Mouse (Mus musculus): ENCODE results near the gene Nudcd2. TPM values are rescaled to one million over a fixed set of nuclear protein-coding genes. Genes with fewer than 3 reads are reported as not detected.

Nudcd2 gene
- polyA plus RNA-seq, 1 experiment from 2014 or later, result 83.1 TPM

- Histone ChIP-seq H3K27ac (replicated peaks) (no peak overlapping the region), H3K4me1 (replicated peaks; ENCODE audit: control insufficient read depth, insufficient read depth) (no peaks in the 10 kb centered on the region), H3K9me3 (ENCODE audit: control insufficient read depth, low read length) (no peaks in the 10 kb centered on the region), H3K4me2 (replicated peaks; ENCODE audit: low read depth) (no peak overlapping the region), H3K27me3 (ENCODE audit: control insufficient read depth, insufficient read depth, low read length) (no peaks in the 10 kb centered on the region), H3K9ac (ENCODE audit: low read length) (no peak overlapping the region), H3K4me3 (ENCODE audit: low read depth, low read length) (no peak overlapping the region), H3K36me3 (ENCODE audit: control insufficient read depth, insufficient read depth, low read length) (0 out of 2 replicates have a peak, but pooled peaks cover 3% of the 10 kb centered on the region)
- WGBS, result 51% methylated on average over 2 of the region's 2 CpGs
- no peak for ATAC-seq (ENCODE audit: low FRiP score, low TSS enrichment)
- no peak for DNase-seq (ENCODE audit: low spot score)
- TF ChIP-seq CTCF (IDR thresholded peaks at IDR 0.05; ENCODE audit: low read depth) (no peak), EP300 (optimal IDR thresholded peaks at IDR 0.05) (no peak)
These were observed 14.2 kb downstream of the Nudcd2 start for GRCm38 (mm10) chr11:40747716-40748115.

- Histone ChIP-seq H3K4me2 (replicated peaks; ENCODE audit: low read depth) (peak overlapping the region; percentile 85), H3K4me1 (replicated peaks; ENCODE audit: control insufficient read depth, insufficient read depth) (no peaks in the 10 kb centered on the region), H3K27me3 (ENCODE audit: control insufficient read depth, insufficient read depth, low read length) (no peaks in the 10 kb centered on the region), H3K27ac (replicated peaks) (no peak overlapping the region), H3K9ac (ENCODE audit: low read length) (no peak overlapping the region), H3K4me3 (ENCODE audit: low read depth, low read length) (no peak overlapping the region; the same call in 1 of the 2 replicates), H3K9me3 (ENCODE audit: control insufficient read depth, low read length) (no peaks in the 10 kb centered on the region), H3K36me3 (ENCODE audit: control insufficient read depth, insufficient read depth, low read length) (0 out of 2 replicates have a peak, but pooled peaks cover 3% of the 10 kb centered on the region)
- WGBS, result 47% methylated on average over 6 of the region's 6 CpGs
- DNase-seq (ENCODE audit: low spot score) (no peak), ATAC-seq (ENCODE audit: low FRiP score, low TSS enrichment) (no peak)
- no peak for TF ChIP-seq CTCF (IDR thresholded peaks at IDR 0.05; ENCODE audit: low read depth)
- no peak for TF ChIP-seq EP300 (optimal IDR thresholded peaks at IDR 0.05)
These were observed 20.4 kb downstream of the Nudcd2 start for GRCm38 (mm10) chr11:40753836-40754235.

- peak overlapping the region; percentile 85 for H3K4me2 ChIP-seq (replicated peaks; ENCODE audit: low read depth)
- TF ChIP-seq CTCF (IDR thresholded peaks at IDR 0.05; ENCODE audit: low read depth) (no peak), EP300 (optimal IDR thresholded peaks at IDR 0.05) (no peak)
- no peaks in the 10 kb centered on the region for H3K4me1 ChIP-seq (replicated peaks; ENCODE audit: control insufficient read depth, insufficient read depth)
- H3K9ac ChIP-seq (ENCODE audit: low read length), result peak overlapping the region; percentile 88
- ATAC-seq (ENCODE audit: low FRiP score, low TSS enrichment) (peak; percentile 73), DNase-seq (ENCODE audit: low spot score) (no peak)
- H3K36me3 ChIP-seq (ENCODE audit: control insufficient read depth, insufficient read depth, low read length), result 0 out of 2 replicates have a peak, but pooled peaks cover 2% of the 10 kb centered on the region
- peak overlapping the region; percentile 85 for H3K4me3 ChIP-seq (ENCODE audit: low read depth, low read length)
- under 1% methylated on average over 19 of the region's 19 CpGs for WGBS
- no peaks in the 10 kb centered on the region for H3K9me3 ChIP-seq (ENCODE audit: control insufficient read depth, low read length)
- H3K27ac ChIP-seq (replicated peaks), result peak overlapping the region; percentile 89
- H3K27me3 ChIP-seq (ENCODE audit: control insufficient read depth, insufficient read depth, low read length), result no peaks in the 10 kb centered on the region
These were observed 21.2 kb downstream of the Nudcd2 start for GRCm38 (mm10) chr11:40754664-40755107.

GRCm38 (mm10) chr11:40755109-40755627 is 21.7 kb downstream of the Nudcd2 start, which contains the start of gene Ccng1:
Gene Ccng1 (minus strand): TSS chr11:40755311.
- Histone ChIP-seq H3K27me3 (ENCODE audit: control insufficient read depth, insufficient read depth, low read length) (no peaks in the 10 kb centered on the region), H3K9me3 (ENCODE audit: control insufficient read depth, low read length) (no peaks in the 10 kb centered on the region), H3K4me1 (replicated peaks; ENCODE audit: control insufficient read depth, insufficient read depth) (no peaks in the 10 kb centered on the region), H3K27ac (replicated peaks) (peak within 1 kb of the TSS; percentile 89), H3K4me2 (replicated peaks; ENCODE audit: low read depth) (peak within 1 kb of the TSS; percentile 85), H3K9ac (ENCODE audit: low read length) (peak within 1 kb of the TSS; percentile 88), H3K36me3 (ENCODE audit: control insufficient read depth, insufficient read depth, low read length) (no peaks in the 10 kb centered on the region), H3K4me3 (ENCODE audit: low read depth, low read length) (peak within 1 kb of the TSS; percentile 85)
- WGBS, result under 1% methylated on average over 25 of the region's 25 CpGs
- peak; percentile 100 for ATAC-seq (ENCODE audit: low FRiP score, low TSS enrichment)
- DNase-seq (ENCODE audit: low spot score), result peak; percentile 94
- no peak for TF ChIP-seq EP300 (optimal IDR thresholded peaks at IDR 0.05)
- no peak for TF ChIP-seq CTCF (IDR thresholded peaks at IDR 0.05; ENCODE audit: low read depth)

GRCm38 (mm10) chr11:40755968-40756367 is 22.5 kb downstream of the Nudcd2 start:
- no peaks in the 10 kb centered on the region for H3K9me3 ChIP-seq (ENCODE audit: control insufficient read depth, low read length)
- DNase-seq (ENCODE audit: low spot score) (no peak), ATAC-seq (ENCODE audit: low FRiP score, low TSS enrichment) (no peak)
- no peak overlapping the region for H3K9ac ChIP-seq (ENCODE audit: low read length)
- no peak for TF ChIP-seq EP300 (optimal IDR thresholded peaks at IDR 0.05)
- TF ChIP-seq CTCF (IDR thresholded peaks at IDR 0.05; ENCODE audit: low read depth), result no peak
- H3K36me3 ChIP-seq (ENCODE audit: control insufficient read depth, insufficient read depth, low read length), result no peaks in the 10 kb centered on the region
- WGBS, result 85% methylated on average over 8 of the region's 8 CpGs
- H3K27me3 ChIP-seq (ENCODE audit: control insufficient read depth, insufficient read depth, low read length), result no peaks in the 10 kb centered on the region
- H3K4me3 ChIP-seq (ENCODE audit: low read depth, low read length), result no peak overlapping the region
- no peaks in the 10 kb centered on the region for H3K4me1 ChIP-seq (replicated peaks; ENCODE audit: control insufficient read depth, insufficient read depth)
- no peak overlapping the region for H3K27ac ChIP-seq (replicated peaks)
- H3K4me2 ChIP-seq (replicated peaks; ENCODE audit: low read depth), result no peak overlapping the region

GRCm38 (mm10) chr11:40759896-40760295 is 26.4 kb downstream of the Nudcd2 start:
- no peak overlapping the region for H3K4me2 ChIP-seq (replicated peaks; ENCODE audit: low read depth)
- ATAC-seq (ENCODE audit: low FRiP score, low TSS enrichment) (no peak), DNase-seq (ENCODE audit: low spot score) (no peak)
- no peaks in the 10 kb centered on the region for H3K9me3 ChIP-seq (ENCODE audit: control insufficient read depth, low read length)
- no peak for TF ChIP-seq EP300 (optimal IDR thresholded peaks at IDR 0.05)
- H3K36me3 ChIP-seq (ENCODE audit: control insufficient read depth, insufficient read depth, low read length), result no peaks in the 10 kb centered on the region
- no peaks in the 10 kb centered on the region for H3K27me3 ChIP-seq (ENCODE audit: control insufficient read depth, insufficient read depth, low read length)
- 78% methylated on average over 8 of the region's 8 CpGs for WGBS
- no peak overlapping the region for H3K4me3 ChIP-seq (ENCODE audit: low read depth, low read length)
- no peak overlapping the region for H3K27ac ChIP-seq (replicated peaks)
- H3K9ac ChIP-seq (ENCODE audit: low read length), result no peak overlapping the region
- no peaks in the 10 kb centered on the region for H3K4me1 ChIP-seq (replicated peaks; ENCODE audit: control insufficient read depth, insufficient read depth)

Measured in stomach, postnatal 0 days (tissue).